Mouse (Mus musculus) lung, postnatal 0 days (tissue): ENCODE results near the gene Tmem80. TPM values are rescaled to one million over a fixed set of nuclear protein-coding genes. Genes with fewer than 3 reads are reported as not detected.

Experiments used
- ATAC-seq: fragments of 200-750 bp; cut with Nextera tagmentation; 2 replicates; pipeline ENCODE4 v1.8.0; 2017; ENCODE audit warnings: moderate library complexity
- DNase-seq: peaks from one replicate; pipeline ENCODE4 v3.0.0-alpha.2; 2016; ENCODE audit warnings: low spot score
- H3K27ac ChIP-seq: fragments of 300-500 bp; sonication (generic); 2 replicates; pipeline ENCODE4 v1.5.1; 2014; ENCODE audit warnings: antibody characterized with exemption, mild to moderate bottlenecking, low read length, mixed read lengths
- H3K27me3 ChIP-seq: fragments of 300-500 bp; sonication (generic); replicated peaks from 2 replicates; pipeline ENCODE4 v1.6.1; 2014; ENCODE audit warnings: low read length, mixed read lengths; ENCODE audit not compliant: insufficient read depth
- H3K36me3 ChIP-seq: fragments of 300-500 bp; sonication (generic); 2 replicates; pipeline ENCODE4 v1.6.1; 2014; ENCODE audit warnings: low read length, mixed read lengths; ENCODE audit not compliant: insufficient read depth
- H3K4me1 ChIP-seq: fragments of 300-500 bp; sonication (generic); 2 replicates; pipeline ENCODE4 v1.6.1; 2014; ENCODE audit warnings: antibody characterized with exemption, low read depth, low read length, mixed read lengths; ENCODE audit not compliant: insufficient read depth
- H3K4me2 ChIP-seq: fragments of 300-500 bp; sonication (generic); replicated peaks from 2 replicates; pipeline ENCODE4 v1.6.1; 2014; ENCODE audit warnings: low read depth, mild to moderate bottlenecking, low read length, moderate library complexity, mixed read lengths
- H3K4me3 ChIP-seq: fragments of 300-500 bp; sonication (generic); 2 replicates; pipeline ENCODE4 v1.5.1; 2014; ENCODE audit warnings: low read depth, low read length
- H3K9ac ChIP-seq: fragments of 300-500 bp; sonication (generic); replicated peaks from 2 replicates; pipeline ENCODE4 v1.6.1; 2014; ENCODE audit warnings: low read depth, mild to moderate bottlenecking
- H3K9me3 ChIP-seq: fragments of 300-500 bp; sonication (generic); 2 replicates; pipeline ENCODE4 v1.6.1; 2016; ENCODE audit warnings: low read length, mixed read lengths
- CTCF ChIP-seq: IDR thresholded peaks from 2 replicates; pipeline ENCODE4 v1.5.1; 2016; ENCODE audit warnings: antibody characterized with exemption, mild to moderate bottlenecking
- EP300 ChIP-seq: IDR thresholded peaks from 2 replicates; pipeline ENCODE4 v1.6.1; 2016; ENCODE audit warnings: antibody characterized with exemption, mild to moderate bottlenecking, control low read depth
- WGBS: fragments of 180-500 bp; shearing (Covaris S2); extraction: QIAGEN DNeasy Blood & Tissue Kit; methylation state at CpG from one replicate; pipeline ENCODE4 v1.1.7; 2014; 5-methylcytosine and 5-hydroxymethylcytosine counted together
- polyA plus RNA-seq: library from polyadenylated mRNA; unstranded; fragments of >200 nt; fragmentation: Nextera tagmentation; extraction: Ambion mirVana; gene quantifications from 2 replicates; pipeline ENCODE4 v1.2.1, GENCODE M21; 2015

Gene Tmem80
- polyA plus RNA-seq, 1 experiment from 2014 or later = 34.7 TPM

GRCm38 (mm10) chr7:141344787-141345186, 17.2 kb downstream of the Tmem80 start:
- no peaks in the 10 kb centered on the region for H3K36me3 ChIP-seq
- no peaks in the 10 kb centered on the region for H3K27me3 ChIP-seq
- no peak overlapping the region for H3K4me2 ChIP-seq
- H3K27ac ChIP-seq = no peak overlapping the region
- H3K4me3 ChIP-seq = no peak overlapping the region
- no peak overlapping the region for H3K9ac ChIP-seq
- H3K9me3 ChIP-seq = no peaks in the 10 kb centered on the region
- H3K4me1 ChIP-seq = no peaks in the 10 kb centered on the region
- ATAC-seq = no peak
- DNase-seq = no peak
- 86% methylated on average over 5 of the region's 5 CpGs for WGBS
- no peak for TF ChIP-seq EP300
- TF ChIP-seq CTCF = no peak

GRCm38 (mm10) chr7:141351061-141351460, 23.5 kb downstream of the Tmem80 start:
- Histone ChIP-seq H3K36me3 (no peaks in the 10 kb centered on the region), H3K27me3 (no peaks in the 10 kb centered on the region)
- peak; percentile 61 for ATAC-seq

GRCm38 (mm10) chr7:141355051-141355450, 27.5 kb downstream of the Tmem80 start:
- no peak overlapping the region for H3K4me2 ChIP-seq
- no peaks in the 10 kb centered on the region for H3K36me3 ChIP-seq
- H3K27me3 ChIP-seq = no peaks in the 10 kb centered on the region
- DNase-seq = no peak
- H3K4me1 ChIP-seq = no peaks in the 10 kb centered on the region
- H3K27ac ChIP-seq = no peak overlapping the region
- no peak overlapping the region for H3K4me3 ChIP-seq
- no peaks in the 10 kb centered on the region for H3K9me3 ChIP-seq
- WGBS = 77% methylated on average over 8 of the region's 8 CpGs
- TF ChIP-seq EP300 (no peak), CTCF (no peak)
- ATAC-seq = no peak
- no peak overlapping the region for H3K9ac ChIP-seq

More at GRCm38 (mm10) chr7:141351061-141351460, 23.5 kb downstream of the Tmem80 start:
- Histone ChIP-seq H3K4me3 (no peak overlapping the region), H3K9me3 (no peaks in the 10 kb centered on the region), H3K4me1 (no peaks in the 10 kb centered on the region), H3K4me2 (no peak overlapping the region), H3K9ac (no peak overlapping the region), H3K27ac (peak overlapping the region; percentile 14; the same call in 1 of the 2 replicates)
- DNase-seq = peak; percentile 66
- TF ChIP-seq CTCF (no peak), EP300 (no peak)
- WGBS = 48% methylated on average over 6 of the region's 6 CpGs

GRCm38 (mm10) chr7:141355626-141356326, 28.2 kb downstream of the Tmem80 start:
- no peaks in the 10 kb centered on the region for H3K4me1 ChIP-seq
- no peak overlapping the region for H3K9ac ChIP-seq
- H3K4me3 ChIP-seq = no peak overlapping the region
- H3K27me3 ChIP-seq = no peaks in the 10 kb centered on the region
- no peaks in the 10 kb centered on the region for H3K36me3 ChIP-seq
- peak; percentile 36 for DNase-seq
- WGBS = 59% methylated on average over 12 of the region's 12 CpGs
- no peaks in the 10 kb centered on the region for H3K9me3 ChIP-seq
- peak; percentile 16; the same call in 1 of the 2 replicates for ATAC-seq
- no peak overlapping the region for H3K4me2 ChIP-seq
- TF ChIP-seq CTCF = peak; percentile 43
- no peak for TF ChIP-seq EP300
- H3K27ac ChIP-seq = no peak overlapping the region

- no peak for ATAC-seq
- Histone ChIP-seq H3K36me3 (no peaks in the 10 kb centered on the region), H3K27me3 (no peaks in the 10 kb centered on the region), H3K9ac (no peak overlapping the region), H3K4me2 (no peak overlapping the region), H3K4me3 (no peak overlapping the region), H3K27ac (no peak overlapping the region), H3K9me3 (no peaks in the 10 kb centered on the region), H3K4me1 (no peaks in the 10 kb centered on the region)
- no peak for TF ChIP-seq CTCF
- no peak for TF ChIP-seq EP300
- WGBS = 82% methylated on average over 14 of the region's 14 CpGs
- no peak for DNase-seq
Measured at GRCm38 (mm10) chr7:141356971-141357370, 29.4 kb downstream of the Tmem80 start.

- Histone ChIP-seq H3K27ac (no peak overlapping the region), H3K36me3 (no peaks in the 10 kb centered on the region), H3K9ac (no peak overlapping the region), H3K9me3 (no peaks in the 10 kb centered on the region), H3K4me2 (no peak overlapping the region), H3K27me3 (no peaks in the 10 kb centered on the region), H3K4me1 (no peaks in the 10 kb centered on the region), H3K4me3 (no peak overlapping the region)
- no peak for TF ChIP-seq EP300
- no peak for TF ChIP-seq CTCF
- WGBS = 12% methylated on average over 24 of the region's 24 CpGs
- peak; percentile 71 for ATAC-seq
- peak; percentile 73 for DNase-seq
Measured at GRCm38 (mm10) chr7:141361510-141361909, 34.0 kb downstream of the Tmem80 start.
